Mouse (Mus musculus) cerebellum, adult 9-10 months (tissue): ENCODE results near the gene A530064D06Rik.
"Not testable (repeated sequence)": the region's sequence is repeated elsewhere in the genome, so short reads cannot be mapped to it uniquely, and the experiment has no call there.

Source experiments
- DNase-seq: peaks from one replicate; pipeline ENCODE4 v3.0.0; 2022

Gene A530064D06Rik

DNA sequence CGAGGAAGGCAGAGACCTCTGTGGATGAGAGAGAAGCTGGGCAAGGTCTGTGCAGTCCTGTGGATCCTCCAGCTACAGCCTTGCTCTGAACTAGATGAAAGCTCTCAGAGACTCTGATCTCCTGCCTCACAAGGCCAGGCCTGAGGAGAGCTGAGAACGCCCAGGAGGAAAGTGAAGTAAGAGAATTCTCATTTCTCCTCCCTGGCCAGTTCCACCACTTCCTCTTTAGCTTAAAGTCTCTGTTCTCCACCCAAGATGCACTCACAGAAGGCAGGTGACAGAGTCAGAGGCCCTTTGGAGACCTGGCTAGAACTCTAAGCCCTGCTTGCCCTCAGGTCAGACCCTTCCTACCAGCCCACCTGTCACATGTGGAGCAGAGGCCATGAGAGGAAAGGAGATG is at the start of gene A530064D06Rik:
TSS of gene A530064D06Rik (minus strand) at position 173 of the 400 bp plus-strand sequence.
- not testable (repeated sequence) for DNase-seq

DNA sequence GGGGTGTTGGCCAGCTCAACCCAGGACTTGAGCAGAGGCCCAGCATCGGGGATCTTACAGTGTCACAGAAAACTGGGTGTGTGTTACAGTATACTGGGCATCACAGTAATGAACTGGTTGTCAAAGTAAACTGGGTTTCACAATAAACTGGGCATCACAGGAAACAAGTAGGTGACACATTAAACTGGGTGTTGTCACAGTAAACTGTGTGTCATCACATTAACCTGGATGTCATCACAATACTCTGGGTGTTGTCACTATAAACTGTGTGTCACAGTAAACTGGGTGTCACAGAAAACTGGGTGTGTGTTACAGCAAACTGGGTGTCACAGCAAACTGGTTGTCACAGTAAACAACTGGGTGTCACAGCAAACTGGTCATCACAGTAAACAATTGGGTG is 48.4 kb upstream of the A530064D06Rik start:
- no peak for DNase-seq

DNA sequence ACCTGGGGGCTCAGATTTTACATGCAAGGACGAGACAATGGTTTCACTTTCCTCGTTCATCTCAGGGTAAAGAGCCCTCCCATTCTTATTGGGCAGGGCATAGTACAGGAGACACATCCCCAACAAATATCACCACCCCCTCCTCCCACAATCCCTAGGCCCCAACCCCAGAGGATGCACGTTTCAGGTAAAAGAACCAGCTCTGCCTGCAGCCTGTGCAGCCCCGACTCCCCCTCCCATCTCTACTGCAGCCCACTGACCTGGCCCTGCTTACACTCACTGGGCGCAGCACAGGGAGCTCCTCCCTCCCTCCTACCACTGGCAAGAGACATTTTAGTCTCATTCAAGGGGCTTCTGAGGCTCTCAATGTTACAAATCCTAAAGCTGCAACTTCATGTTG is 46.4 kb upstream of the A530064D06Rik start:
- no peak for DNase-seq

DNA sequence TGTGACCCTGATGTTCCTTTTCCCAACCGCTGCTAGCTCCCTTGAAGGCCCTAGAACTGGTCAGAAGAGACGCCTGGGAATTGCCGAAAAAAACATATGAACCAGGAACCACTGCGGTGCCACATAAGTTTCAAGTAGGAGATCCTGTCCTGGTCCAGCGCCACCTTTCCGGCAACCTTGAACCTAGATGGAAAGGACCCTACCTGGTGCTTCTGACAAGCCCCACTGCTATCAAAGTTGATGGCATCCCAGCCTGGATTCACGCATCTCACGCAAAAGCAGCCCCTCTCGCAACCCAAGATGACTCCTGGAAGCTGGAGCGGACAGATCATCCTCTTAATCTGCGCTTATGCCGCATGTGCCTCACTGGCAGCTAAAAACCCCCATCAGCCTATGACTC is 45.5 kb upstream of the A530064D06Rik start:
- DNase-seq, result no peak

DNA sequence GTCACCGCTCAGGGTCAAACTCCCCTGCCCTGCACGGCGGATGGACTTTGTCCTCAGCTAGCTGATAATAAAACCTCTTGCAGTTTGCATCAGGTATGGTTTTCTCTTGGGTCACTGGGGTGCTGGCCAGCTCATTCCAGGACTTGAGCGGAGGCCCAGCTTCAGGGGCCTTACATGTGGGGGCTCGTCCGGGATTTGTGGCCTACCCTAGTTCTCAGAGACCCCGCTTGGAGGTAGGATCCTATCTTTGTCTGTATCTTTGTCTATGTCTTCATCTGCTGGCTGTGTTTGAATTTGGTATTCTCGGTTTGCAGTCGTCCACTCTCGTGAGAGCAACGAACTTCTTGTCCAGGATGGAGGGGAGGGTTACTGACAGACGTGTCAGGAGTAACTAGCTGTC is 36.0 kb upstream of the A530064D06Rik start:
- no peak for DNase-seq

DNA sequence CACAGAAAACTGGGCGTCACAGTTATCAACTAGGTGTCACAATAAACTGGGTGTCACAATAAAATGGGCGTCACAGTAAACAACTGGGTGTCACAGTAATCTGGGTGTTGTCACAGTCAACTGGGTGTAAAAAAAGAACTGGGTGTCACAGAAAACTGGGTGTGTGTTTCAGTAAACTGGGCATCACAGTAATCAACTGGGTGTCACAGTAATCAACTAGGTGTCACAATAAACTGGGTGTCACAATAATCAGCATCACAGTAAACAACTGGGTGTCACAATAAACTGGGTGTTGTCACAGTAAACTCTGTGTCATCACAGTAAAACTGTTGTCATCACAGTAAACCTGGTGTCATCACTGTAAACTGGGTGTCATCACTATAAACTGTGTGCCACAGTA is 25.3 kb upstream of the A530064D06Rik start:
- DNase-seq, result no peak

DNA sequence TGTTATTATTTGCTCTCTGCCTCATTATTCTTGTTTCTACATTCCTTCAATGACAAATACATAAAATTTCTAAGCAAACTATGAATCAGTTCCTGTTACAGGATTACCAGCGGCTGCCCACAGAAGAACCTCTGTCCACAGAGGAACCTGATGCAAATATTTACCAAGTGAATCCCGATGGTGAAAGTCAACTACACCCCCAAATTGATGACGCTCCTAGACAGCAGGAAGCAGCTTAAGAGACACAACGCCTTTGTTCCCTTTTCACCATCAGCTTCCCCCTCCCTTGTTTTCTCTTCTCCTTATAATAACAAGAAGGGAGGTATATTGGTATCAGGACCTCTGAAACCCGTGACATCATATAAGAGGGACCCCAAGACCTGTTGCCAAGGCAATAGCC is 18.2 kb upstream of the A530064D06Rik start:
- DNase-seq, result no peak

DNA sequence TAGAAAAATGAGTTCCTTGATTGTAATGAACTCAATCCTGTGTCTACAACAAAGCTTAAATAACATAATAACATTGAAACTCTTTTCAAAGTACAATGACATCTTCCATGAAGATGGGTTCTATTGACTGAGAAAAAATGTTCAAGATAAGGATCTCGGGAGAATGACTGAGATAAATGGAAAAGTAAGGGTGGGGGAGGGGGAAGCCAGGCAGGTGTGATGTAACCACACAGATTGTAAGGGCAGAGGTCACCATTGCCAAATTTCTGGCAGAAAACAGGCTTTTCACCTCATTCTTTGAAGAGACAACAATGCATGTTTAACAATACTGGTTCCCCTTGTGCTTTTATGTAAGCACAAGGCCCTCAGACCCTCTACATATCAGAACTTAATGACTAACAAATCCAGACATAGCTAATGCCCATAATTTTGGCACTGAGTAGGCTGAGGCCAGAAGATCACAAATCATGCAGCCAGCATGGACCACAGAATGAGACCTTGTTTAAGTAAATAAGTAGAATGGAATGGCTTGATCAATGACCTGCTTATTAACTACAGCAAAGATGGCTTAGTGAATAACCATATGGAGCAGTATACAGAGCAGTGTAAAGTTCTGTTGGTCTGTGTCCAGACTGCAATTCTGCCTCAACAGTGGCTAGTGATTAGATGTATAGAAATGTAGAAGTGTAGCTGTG is 9.5 kb downstream of the A530064D06Rik start:
- DNase-seq, result no peak

DNA sequence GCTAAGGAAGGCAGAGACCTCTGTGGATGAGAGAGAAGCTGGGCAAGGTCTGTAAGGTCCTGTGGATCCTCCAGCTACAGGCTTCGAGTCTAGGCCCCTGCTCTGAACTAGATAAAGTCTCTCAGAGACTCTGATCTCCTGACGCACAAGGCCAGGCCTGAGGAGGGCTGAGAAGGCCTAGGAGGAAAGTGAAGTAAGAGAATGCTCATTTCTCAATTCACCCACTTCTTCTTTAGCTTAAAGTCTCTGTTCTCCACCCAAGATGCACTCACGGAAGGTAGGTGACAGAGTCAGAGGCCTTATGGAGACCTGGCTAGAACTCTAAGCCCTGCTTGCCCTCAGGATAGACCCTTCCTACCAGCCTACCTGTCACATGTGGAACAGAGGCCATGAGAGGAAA is 21.0 kb downstream of the A530064D06Rik start, which contains the start of gene 9830107B12Rik:
TSS of gene 9830107B12Rik (minus strand) at position 149 of the 400 bp plus-strand sequence.
- DNase-seq, result no peak

DNA sequence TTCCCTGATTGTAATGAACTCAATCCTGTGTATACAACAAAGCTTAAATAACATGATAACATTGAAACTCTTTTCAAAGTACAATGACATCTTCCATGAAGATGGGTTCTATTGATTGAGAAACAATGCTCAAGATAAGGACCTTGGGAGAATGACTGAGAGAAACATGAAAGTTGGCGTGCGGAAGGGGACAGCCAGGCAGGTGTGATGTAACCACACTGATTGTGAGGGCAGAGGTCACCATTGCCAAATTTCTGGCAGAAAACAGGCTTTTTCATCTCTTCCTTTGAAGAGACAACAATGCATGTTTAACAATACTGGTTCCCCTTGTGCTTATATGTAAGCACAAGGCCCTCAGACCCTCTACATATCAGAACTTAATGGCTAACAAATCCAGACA is 34.3 kb downstream of the A530064D06Rik start:
- no peak for DNase-seq

DNA sequence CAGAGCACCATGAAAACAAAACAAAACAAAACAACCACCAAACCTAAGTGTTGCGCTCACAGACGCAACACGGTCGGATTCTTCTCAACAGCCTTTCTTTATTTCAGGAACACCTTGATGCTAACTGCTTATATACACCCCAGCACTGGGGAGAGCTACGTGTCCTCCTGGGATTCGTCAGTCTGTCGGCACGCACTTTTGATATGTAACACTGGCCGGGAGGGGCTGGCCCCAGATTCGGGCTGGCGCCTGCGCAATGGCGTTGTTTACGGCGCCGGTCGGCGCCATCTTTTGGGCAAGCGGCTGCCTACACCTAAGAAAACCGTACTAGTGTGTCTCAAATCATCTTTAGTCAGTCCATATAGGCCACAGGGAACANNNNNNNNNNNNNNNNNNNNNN is 46.6 kb downstream of the A530064D06Rik start:
- no peak for DNase-seq

DNA sequence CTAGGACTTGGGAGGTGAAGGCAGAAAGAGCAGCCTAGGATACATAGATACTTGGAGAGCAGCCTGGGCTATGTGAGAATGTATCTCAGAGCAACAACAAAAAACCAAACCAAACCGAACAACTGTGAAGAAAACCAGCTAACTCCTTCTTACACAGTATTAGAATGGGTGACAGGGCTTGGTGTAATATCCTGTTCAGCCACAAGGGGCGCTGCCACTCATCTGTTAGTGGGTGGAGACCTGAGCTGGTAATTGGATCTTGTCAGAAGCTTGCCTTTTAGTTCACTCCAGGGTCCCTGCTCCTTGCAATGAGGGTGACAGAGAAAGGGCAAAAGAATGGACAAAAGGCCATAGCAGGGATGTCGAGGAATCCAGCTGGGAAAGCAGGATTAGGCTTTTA is 47.4 kb downstream of the A530064D06Rik start:
- peak; percentile 48 for DNase-seq

DNA sequence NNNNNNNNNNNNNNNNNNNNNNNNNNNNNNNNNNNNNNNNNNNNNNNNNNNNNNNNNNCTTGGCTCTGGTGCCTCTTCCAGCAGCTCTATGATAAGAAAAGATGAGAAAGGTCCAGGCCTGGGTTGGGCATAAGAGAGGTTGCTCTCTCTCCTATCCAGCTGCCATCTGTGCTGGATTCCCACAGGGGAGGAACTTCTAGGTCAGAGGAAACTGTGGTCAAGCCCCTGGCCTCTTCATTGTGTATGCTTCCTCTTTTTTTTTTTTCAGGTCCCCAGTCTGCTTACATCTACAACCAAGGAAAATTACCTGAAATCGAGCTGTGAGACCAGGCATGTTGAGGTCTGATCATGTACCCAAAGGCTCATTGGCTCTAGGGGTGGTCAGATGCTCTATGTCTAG is 48.5 kb downstream of the A530064D06Rik start:
- DNase-seq, result no peak

DNA sequence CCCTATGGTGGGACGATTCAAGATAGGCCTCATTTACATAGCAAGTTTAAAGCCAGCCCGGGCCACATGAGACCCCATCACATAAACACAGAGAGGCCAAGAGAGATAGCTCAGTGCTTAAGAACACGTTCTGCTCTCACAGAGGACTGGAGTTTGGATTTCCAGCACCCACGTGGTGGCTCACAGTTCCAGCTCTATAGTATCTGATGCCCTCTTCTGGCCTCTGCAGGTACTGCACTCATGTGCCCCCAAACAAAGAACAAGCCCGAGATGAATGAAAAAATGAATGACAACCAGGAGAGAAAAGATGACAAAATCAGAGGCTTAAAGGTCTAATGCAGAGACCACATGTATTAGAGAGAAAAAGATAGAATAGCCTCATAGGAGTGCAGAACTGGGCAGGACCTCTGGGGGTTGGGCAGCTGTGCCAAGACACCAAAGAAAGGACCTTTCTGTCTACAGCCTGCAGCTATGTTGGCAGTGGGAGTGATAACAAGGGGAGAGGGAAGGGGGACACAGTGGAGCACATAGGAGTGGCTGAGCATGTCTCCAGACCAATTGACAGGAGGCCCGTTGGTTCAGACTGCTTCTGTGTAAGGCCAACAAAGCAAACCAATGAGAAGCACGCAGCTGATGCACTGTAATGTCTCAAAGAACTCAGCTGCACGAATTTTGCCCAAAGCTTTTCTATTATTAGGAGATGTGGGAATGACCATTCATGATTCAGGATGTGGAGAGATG is 56.4 kb downstream of the A530064D06Rik start:
- no peak for DNase-seq

DNA sequence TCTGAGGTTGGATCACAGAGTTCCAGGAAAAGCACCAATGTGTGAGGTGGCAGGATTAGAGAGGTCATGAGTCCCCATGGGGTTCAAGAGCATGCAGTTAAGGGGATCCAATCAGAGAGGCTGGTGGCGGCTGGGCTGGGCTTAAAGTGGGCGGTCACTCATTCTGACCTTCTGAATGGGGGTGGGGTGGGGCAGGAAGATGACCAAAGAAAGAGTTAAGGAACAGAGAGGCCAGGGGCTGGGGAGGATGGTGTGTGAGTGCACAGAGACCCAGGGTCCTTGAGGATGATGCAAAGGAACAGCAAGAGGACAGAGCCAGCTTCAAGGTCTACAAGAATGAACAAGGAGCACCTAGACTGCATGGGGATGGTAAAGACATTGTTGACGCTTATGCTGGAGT is 58.6 kb downstream of the A530064D06Rik start:
- no peak for DNase-seq

DNA sequence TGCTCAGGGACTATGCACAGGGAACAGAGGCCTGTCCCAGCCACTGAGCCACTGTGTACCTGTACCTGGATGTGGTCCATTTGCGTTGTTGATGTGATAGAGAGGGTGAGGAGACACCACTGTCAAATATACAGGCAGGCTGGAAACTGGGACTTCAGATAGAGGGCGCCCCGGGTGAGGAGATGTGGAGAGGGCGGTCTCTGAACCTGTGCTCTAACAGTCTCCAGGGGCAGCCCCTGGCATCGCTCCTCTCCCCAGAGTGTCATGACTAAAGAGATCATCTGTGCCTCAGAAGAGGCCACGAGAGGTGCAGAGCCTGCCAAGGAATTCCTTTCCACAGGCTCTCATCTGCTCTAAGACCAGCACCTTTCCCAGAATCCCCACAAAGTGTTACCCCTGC is 59.2 kb downstream of the A530064D06Rik start:
- no peak for DNase-seq

DNA sequence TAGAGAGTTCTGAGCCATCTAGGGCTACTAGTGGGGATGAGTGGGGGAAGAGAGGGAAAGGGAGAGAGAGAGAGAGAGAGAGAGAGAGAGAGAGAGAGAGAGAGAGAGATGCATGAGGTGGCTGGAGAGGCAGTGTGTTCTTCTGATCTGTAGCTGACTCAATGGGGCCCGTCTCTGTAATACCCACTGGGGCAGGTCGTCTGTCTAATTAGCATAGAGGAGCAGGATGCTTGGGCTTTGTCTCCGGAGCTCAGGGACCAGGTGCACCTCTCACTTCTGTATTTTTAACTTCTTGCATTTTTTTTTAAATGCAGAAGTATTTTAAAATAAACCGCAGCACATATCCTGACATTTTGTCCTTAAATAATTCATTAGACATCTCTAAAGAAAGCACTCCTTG is 59.7 kb downstream of the A530064D06Rik start:
- DNase-seq, result no peak

DNA sequence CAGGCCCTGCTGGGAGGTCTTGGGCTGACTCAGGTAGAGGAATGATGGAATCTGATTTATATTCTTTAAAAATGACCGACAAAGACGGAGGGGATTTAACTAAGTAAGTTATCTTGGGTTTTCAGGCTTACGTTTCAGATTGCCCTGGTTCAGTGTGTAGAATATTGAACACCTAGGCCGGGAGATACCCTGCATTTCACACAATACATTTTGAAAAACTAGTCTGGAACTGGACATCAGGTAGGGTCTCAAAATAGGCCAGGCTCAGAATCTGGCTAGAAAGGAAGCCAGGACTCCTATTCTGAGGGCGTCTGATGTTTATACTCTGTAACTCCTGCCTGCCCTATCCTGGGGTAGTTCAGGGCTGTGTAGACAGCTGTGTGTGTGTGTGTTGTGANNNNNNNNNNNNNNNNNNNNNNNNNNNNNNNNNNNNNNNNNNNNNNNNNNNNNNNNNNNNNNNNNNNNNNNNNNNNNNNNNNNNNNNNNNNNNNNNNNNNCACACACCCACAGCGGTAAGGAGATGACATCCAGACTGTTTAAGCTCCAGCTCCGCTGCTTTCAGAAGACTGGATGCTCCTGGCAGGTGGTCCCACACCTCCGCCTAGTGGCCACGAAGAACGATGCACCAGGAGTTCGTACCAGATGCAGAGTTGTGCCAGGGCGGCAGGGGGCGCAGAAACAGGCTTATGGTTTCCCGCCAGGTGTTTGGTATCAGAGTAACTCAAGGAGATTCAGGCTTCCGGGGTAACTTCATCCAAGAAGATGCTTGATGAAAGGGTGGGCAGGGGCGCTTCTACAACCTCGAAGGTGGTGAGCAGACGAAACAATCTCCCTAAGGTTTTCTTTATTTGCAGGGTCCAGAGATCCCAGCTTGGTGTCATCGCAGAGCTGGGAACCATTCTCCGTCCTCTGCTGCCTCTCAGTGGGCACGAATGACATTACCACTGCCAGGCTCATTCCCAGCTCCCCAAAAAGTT is 66.3 kb downstream of the A530064D06Rik start:
- DNase-seq, result peak; percentile 74

DNA sequence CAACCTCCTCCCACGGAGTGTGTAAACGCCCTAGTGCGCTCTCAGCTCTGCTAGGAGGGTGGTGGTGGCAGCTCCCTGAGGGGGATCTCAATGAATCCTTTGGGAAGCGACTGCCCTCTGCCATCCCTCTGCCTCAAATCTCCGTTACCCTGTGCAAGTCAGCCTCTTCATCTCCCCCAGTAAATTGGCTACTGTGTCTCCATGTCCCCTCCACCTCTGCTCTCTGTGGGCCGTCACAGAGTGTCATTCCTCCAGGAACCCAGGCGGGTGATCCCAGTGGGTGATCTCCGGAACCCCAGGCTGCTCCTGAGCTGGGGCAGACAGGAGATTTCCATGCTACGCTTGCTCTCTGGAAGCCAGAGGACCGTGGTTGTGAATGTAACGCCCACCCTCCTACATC is 67.8 kb downstream of the A530064D06Rik start:
- DNase-seq, result no peak
